Mouse (Mus musculus): ENCODE measurements around the gene Ifnl2.

DNA sequence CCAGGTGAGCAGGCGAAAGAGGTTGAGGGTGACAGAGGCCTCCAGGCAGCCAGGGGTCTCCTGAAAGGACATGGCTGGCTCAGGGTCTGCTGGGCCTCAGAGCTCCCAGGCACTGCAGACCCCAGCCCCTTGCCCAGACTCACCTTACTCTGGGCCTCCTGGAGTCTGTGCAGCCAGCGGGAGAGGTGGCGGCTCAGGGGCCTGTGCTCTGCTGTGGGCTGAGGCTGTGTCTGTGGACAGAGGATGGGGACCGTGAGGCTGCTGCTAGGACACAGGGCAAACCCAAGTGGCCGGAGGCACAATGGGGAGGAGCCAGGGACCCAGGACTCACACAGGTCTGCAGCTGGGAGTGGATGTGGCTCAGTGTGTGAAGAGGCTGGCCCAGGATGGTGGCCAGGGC lies 32.9 kb downstream of the Ifnl2 start:
- TF ChIP-seq CTCF (IDR thresholded peaks at IDR 0.05; ENCODE audit: extremely low read depth, insufficient read length, insufficient replicate concordance, low read depth, low read length), result no peak
- TF ChIP-seq POLR2A (IDR thresholded peaks at IDR 0.05; ENCODE audit: low read depth, low read length), result no peak
